In genomic region chr17:11995522-11995921, GRCm38 (mm10) we compare ENCODE assay signal across 26 mouse cellular contexts.
"Had no signal": no experiment of that assay in that cellular context is flagged by ENCODE, and none has a peak within 500 bp of the region (broad histone marks: within the 10 kb centered on the region; RNA-seq: fewer than 3 reads in every experiment).

No protein-coding gene starts in this region.

- H3K36me3 ChIP-seq: embryonic facial prominence, embryonic 10.5 days; embryonic facial prominence, embryonic 12.5 days; embryonic facial prominence, embryonic 13.5 days; embryonic facial prominence, embryonic 15.5 days; forebrain, embryonic 10.5 days; forebrain, embryonic 12.5 days; forebrain, embryonic 15.5 days had no signal

- H3K4me3 ChIP-seq: embryonic facial prominence, embryonic 10.5 days; embryonic facial prominence, embryonic 12.5 days; embryonic facial prominence, embryonic 13.5 days; embryonic facial prominence, embryonic 15.5 days; erythroblast, embryonic 14.5 days; forebrain, embryonic 10.5 days; forebrain, embryonic 12.5 days; forebrain, embryonic 13.5 days; forebrain, embryonic 15.5 days; gastrocnemius, adult 2 months; heart, adult 2 months had no signal

- DNase-seq: cerebellum, adult 8-10 months; cerebellum, adult 9-10 months; cerebellum, adult 9-11 months; cerebellum, postnatal 10 days; cerebellum, postnatal 14 days; cerebellum, postnatal 25 days; cerebellum, postnatal 36 days; embryo, embryonic 11 days; forebrain, postnatal 0 days; gastrocnemius, adult 2 months; gastrocnemius, postnatal 10 days; gastrocnemius, postnatal 14 days; gastrocnemius, postnatal 25 days; gastrocnemius, postnatal 36 days; heart, adult 11 months; heart, adult 18-20 months; heart, adult 2 months had no signal

- H3K4me1 ChIP-seq: forebrain, embryonic 13.5 days had no signal

- H3K9me3 ChIP-seq: embryonic facial prominence, embryonic 10.5 days; embryonic facial prominence, embryonic 12.5 days; embryonic facial prominence, embryonic 13.5 days; embryonic facial prominence, embryonic 15.5 days; forebrain, embryonic 10.5 days; forebrain, embryonic 12.5 days; forebrain, embryonic 13.5 days; forebrain, embryonic 15.5 days had no signal

- H3K9ac ChIP-seq: embryonic facial prominence, embryonic 12.5 days; embryonic facial prominence, embryonic 13.5 days; embryonic facial prominence, embryonic 15.5 days; forebrain, embryonic 12.5 days; forebrain, embryonic 13.5 days; forebrain, embryonic 15.5 days; forebrain, postnatal 0 days had no signal

- H3K27me3 ChIP-seq: embryonic facial prominence, embryonic 12.5 days; embryonic facial prominence, embryonic 15.5 days; forebrain, embryonic 12.5 days; forebrain, embryonic 13.5 days; forebrain, embryonic 15.5 days had no signal

- H3K27ac ChIP-seq: embryonic facial prominence, embryonic 10.5 days; embryonic facial prominence, embryonic 12.5 days; embryonic facial prominence, embryonic 13.5 days; embryonic facial prominence, embryonic 15.5 days; forebrain, embryonic 10.5 days; forebrain, embryonic 12.5 days; forebrain, embryonic 13.5 days; forebrain, embryonic 15.5 days; gastrocnemius, adult 2 months; heart, adult 2 months had no signal
